Mouse (Mus musculus) myocyte (in vitro differentiated cells): ENCODE data around the gene Thap4. TPM values are rescaled to one million over a fixed set of nuclear protein-coding genes. Genes with fewer than 3 reads are reported as not detected.

Source experiments
- H3K27me3 ChIP-seq: one replicate; pipeline ENCODE4 v1.6.1; 2011; ENCODE audit not compliant: control insufficient read depth, insufficient read depth, insufficient read length
- H3K36me3 ChIP-seq: one replicate; pipeline ENCODE4 v1.6.1; 2011; ENCODE audit not compliant: control insufficient read depth, insufficient read depth
- H3K4me2 ChIP-seq: one replicate; pipeline ENCODE4 v1.6.1; 2011; ENCODE audit warnings: low read depth, control low read depth
- H3K4me3 ChIP-seq: one replicate; pipeline ENCODE4 v1.5.1; 2011; ENCODE audit warnings: mild to moderate bottlenecking, control low read depth, moderate library complexity
- H3K79me2 ChIP-seq: one replicate; pipeline ENCODE4 v1.6.1; 2011; ENCODE audit not compliant: control insufficient read depth, insufficient read depth
- H3ac ChIP-seq: one replicate; pipeline ENCODE4 v1.6.1; 2011; ENCODE audit not compliant: control insufficient read depth, insufficient read length
- CEBPB ChIP-seq: IDR thresholded peaks from 2 replicates; pipeline ENCODE4 v1.6.1; 2011; ENCODE audit warnings: mild to moderate bottlenecking, moderate library complexity; ENCODE audit not compliant: poor library complexity, insufficient read depth, severe bottlenecking
- E2F4 ChIP-seq: IDR thresholded peaks from one replicate; pipeline ENCODE4 v1.6.1; 2011; ENCODE audit warnings: mild to moderate bottlenecking, control low read depth, moderate library complexity; ENCODE audit not compliant: insufficient read depth
- MAX ChIP-seq: IDR thresholded peaks from one replicate; pipeline ENCODE4 v1.6.1; 2011; ENCODE audit warnings: low read depth, mild to moderate bottlenecking, control low read depth
- MYOD1 ChIP-seq, 3 experiments: IDR thresholded peaks; one replicate each; pipeline ENCODE4 v1.6.1; 2011; ENCODE audit warnings: control low read depth in 2 of 3, low read depth in 2 of 3, mild to moderate bottlenecking in 2 of 3, moderate library complexity in 1 of 3; ENCODE audit not compliant: insufficient read length in 2 of 3, control insufficient read depth in 1 of 3
- MYOG ChIP-seq, 3 experiments: IDR thresholded peaks; one replicate each; pipeline ENCODE4 v1.6.1; 2011; ENCODE audit warnings: control low read depth in 2 of 3, low read depth in 2 of 3, mild to moderate bottlenecking in 2 of 3; ENCODE audit not compliant: insufficient read length in 2 of 3, control insufficient read depth in 1 of 3, insufficient read depth in 1 of 3
- POLR2A ChIP-seq: IDR thresholded peaks from one replicate; pipeline ENCODE4 v1.6.1; 2011; ENCODE audit warnings: low read depth, mild to moderate bottlenecking, control low read depth, moderate library complexity; ENCODE audit not compliant: insufficient read length
- POLR2AphosphoS2 ChIP-seq: IDR thresholded peaks from one replicate; pipeline ENCODE4 v1.6.1; 2011; ENCODE audit warnings: low read depth, control low read depth; ENCODE audit not compliant: insufficient read length
- REST ChIP-seq: IDR thresholded peaks from one replicate; pipeline ENCODE4 v1.6.1; 2011; ENCODE audit warnings: mild to moderate bottlenecking, control low read depth, moderate library complexity; ENCODE audit not compliant: insufficient read depth, insufficient read length
- SRF ChIP-seq: IDR thresholded peaks from one replicate; pipeline ENCODE4 v1.6.1; 2011; ENCODE audit warnings: low read depth; ENCODE audit not compliant: control insufficient read depth, insufficient read length
- TCF12 ChIP-seq: IDR thresholded peaks from one replicate; pipeline ENCODE4 v1.6.1; 2011; ENCODE audit warnings: mild to moderate bottlenecking, control low read depth; ENCODE audit not compliant: poor library complexity, insufficient read depth, severe bottlenecking
- TCF3 ChIP-seq: IDR thresholded peaks from one replicate; pipeline ENCODE4 v1.6.1; 2011; ENCODE audit warnings: low read depth, control low read depth; ENCODE audit not compliant: insufficient read length
- USF1 ChIP-seq: IDR thresholded peaks from one replicate; pipeline ENCODE4 v1.6.1; 2011; ENCODE audit warnings: low read depth, mild to moderate bottlenecking, control low read depth, moderate library complexity
- polyA plus RNA-seq: library from polyadenylated mRNA; unstranded; fragments of >200 nt; fragmentation: generic; extraction: Trizol; gene quantifications from one replicate; pipeline ENCODE4 v1.2.1, GENCODE M21; 2012; ENCODE audit warnings: missing spikeins

The Thap4 gene
- polyA plus RNA-seq, 1 experiment: 52.9 TPM

DNA sequence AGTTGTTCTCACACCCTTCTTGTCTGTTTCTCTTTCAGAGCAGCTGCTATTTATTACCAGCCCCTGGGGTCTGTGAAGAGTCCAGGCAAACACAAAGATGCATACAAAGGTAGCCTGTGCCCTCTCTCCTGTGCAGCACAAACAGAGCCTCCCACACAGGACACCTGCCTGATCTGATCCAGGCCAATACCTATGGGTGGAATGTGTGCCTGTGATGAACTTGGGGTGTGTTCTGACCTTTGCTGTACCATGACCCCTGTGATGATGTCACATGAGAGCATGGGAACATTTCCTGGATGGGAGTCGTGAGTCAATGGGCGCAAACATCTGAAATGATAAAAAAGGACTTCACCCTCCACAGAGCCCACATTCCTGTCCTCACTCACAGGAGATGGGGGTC, 99.9 kb downstream of the Thap4 start:
- no peak overlapping the region for H3K4me2 ChIP-seq
- no peaks in the 10 kb centered on the region for H3K27me3 ChIP-seq
- TF ChIP-seq CEBPB (no peak), USF1 (no peak), TCF3 (no peak), REST (no peak), POLR2A (no peak), MYOG (IDR thresholded peaks at IDR 0.05; ENCODE audit: control insufficient read depth in 1 of 3, insufficient read depth in 1 of 3, insufficient read length in 2 of 3, low read depth in 2 of 3) (no peak), TCF12 (no peak), MYOD1 (IDR thresholded peaks at IDR 0.05; ENCODE audit: control insufficient read depth in 1 of 3, insufficient read length in 2 of 3, low read depth in 2 of 3) (no peak), MAX (no peak), E2F4 (no peak), SRF (no peak), POLR2AphosphoS2 (no peak)
- H3ac ChIP-seq: no peak overlapping the region
- no peaks in the 10 kb centered on the region for H3K79me2 ChIP-seq
- no peaks in the 10 kb centered on the region for H3K36me3 ChIP-seq
- no peak overlapping the region for H3K4me3 ChIP-seq

DNA sequence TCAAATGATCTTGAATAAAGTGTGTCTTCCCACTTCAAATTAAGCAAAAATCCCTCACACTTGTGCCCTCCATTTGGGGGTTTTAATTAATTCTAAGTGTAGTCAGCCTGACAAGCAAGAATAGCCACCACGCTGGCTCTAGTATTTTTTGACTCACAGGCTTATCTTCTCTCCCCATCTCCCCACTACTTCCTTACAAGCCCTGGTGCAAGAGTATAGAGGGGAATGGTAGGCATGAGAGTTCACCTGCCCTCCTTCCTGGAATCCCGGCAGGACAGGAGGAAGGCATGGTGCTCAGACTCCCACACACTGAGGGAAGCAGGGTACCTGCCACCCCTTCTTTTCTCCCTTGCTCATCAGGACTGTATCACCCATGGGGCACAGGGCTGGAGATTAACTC, 100.4 kb downstream of the Thap4 start:
- Histone ChIP-seq H3K36me3 (no peaks in the 10 kb centered on the region), H3K4me3 (no peak overlapping the region), H3K27me3 (no peaks in the 10 kb centered on the region), H3ac (no peak overlapping the region), H3K4me2 (no peak overlapping the region), H3K79me2 (no peaks in the 10 kb centered on the region)
- TF ChIP-seq E2F4: no peak
- no peak for TF ChIP-seq SRF
- TF ChIP-seq MYOG (IDR thresholded peaks at IDR 0.05; ENCODE audit: control insufficient read depth in 1 of 3, insufficient read depth in 1 of 3, insufficient read length in 2 of 3, low read depth in 2 of 3): no peak
- no peak for TF ChIP-seq USF1
- no peak for TF ChIP-seq CEBPB
- no peak for TF ChIP-seq MYOD1 (IDR thresholded peaks at IDR 0.05; ENCODE audit: control insufficient read depth in 1 of 3, insufficient read length in 2 of 3, low read depth in 2 of 3)
- TF ChIP-seq POLR2AphosphoS2: no peak
- no peak for TF ChIP-seq TCF3
- TF ChIP-seq MAX: no peak

Other genes starting within 250 kb of the Thap4 start
- gene Farp2, start 242.8 kb downstream of the Thap4 start, polyA plus RNA-seq: 3.1 TPM
- gene Stk25, start 96.2 kb downstream of the Thap4 start, polyA plus RNA-seq: 119 TPM
- 37.8 TPM for gene Bok, start 69.2 kb downstream of the Thap4 start, polyA plus RNA-seq
- gene Atg4b, start 3.4 kb downstream of the Thap4 start, polyA plus RNA-seq: 49.9 TPM
- gene Dtymk, start 47.1 kb upstream of the Thap4 start, polyA plus RNA-seq: 81.4 TPM
- gene Ing5, start 49.1 kb upstream of the Thap4 start, polyA plus RNA-seq: 3.3 TPM
- gene D2hgdh, start 70.0 kb upstream of the Thap4 start, polyA plus RNA-seq: 7.6 TPM
- gene Gal3st2, start 106.4 kb upstream of the Thap4 start, polyA plus RNA-seq: 0.14 TPM
- gene Gal3st2b, start 163.4 kb upstream of the Thap4 start, polyA plus RNA-seq: not detected
- gene Gal3st2c, start 235.6 kb upstream of the Thap4 start, polyA plus RNA-seq: not detected